Mouse (Mus musculus) kidney, adult 2 months (tissue): ENCODE data around the gene Rabl3.

Source experiments
- CTCF ChIP-seq: fragments of 200-500 bp; conservative IDR thresholded peaks from 2 replicates; pipeline ENCODE4 v1.5.1; 2011; ENCODE audit warnings: low read depth, mild to moderate bottlenecking, control low read depth, low read length, moderate library complexity, mixed read lengths; ENCODE audit not compliant: insufficient read depth, insufficient read length
- POLR2A ChIP-seq: fragments of 200-500 bp; IDR thresholded peaks from one replicate; pipeline ENCODE4 v1.6.1; 2011; ENCODE audit warnings: low read depth, low read length, control low read depth

GRCm38 (mm10) chr16:37583801-37584200 is 44.1 kb downstream of the Rabl3 start:
- TF ChIP-seq CTCF, result no peak
- no peak for TF ChIP-seq POLR2A
